Mouse (Mus musculus): ENCODE data around the gene Arid5b. TPM values are rescaled to one million over a fixed set of nuclear protein-coding genes. Genes with fewer than 3 reads are reported as not detected.
A peak's percentile ranks its signal among the peaks of the same experiment; 100 is the strongest.

Gene Arid5b
- total RNA-seq, 2 experiments from 2014 or later: 8.3 to 16.9 TPM

- no peak for TF ChIP-seq CTCF (IDR thresholded peaks at IDR 0.05)
- DNase-seq: no peak
- intact Hi-C loops (cut with DNase I): no loop called here
- Histone ChIP-seq H3K27ac (peak overlapping the region; percentile 72), H3K4me3 (no peak overlapping the region)
These were observed 38.3 kb downstream of the Arid5b start for GRCm38 (mm10) chr10:68240094-68240803.

DNA sequence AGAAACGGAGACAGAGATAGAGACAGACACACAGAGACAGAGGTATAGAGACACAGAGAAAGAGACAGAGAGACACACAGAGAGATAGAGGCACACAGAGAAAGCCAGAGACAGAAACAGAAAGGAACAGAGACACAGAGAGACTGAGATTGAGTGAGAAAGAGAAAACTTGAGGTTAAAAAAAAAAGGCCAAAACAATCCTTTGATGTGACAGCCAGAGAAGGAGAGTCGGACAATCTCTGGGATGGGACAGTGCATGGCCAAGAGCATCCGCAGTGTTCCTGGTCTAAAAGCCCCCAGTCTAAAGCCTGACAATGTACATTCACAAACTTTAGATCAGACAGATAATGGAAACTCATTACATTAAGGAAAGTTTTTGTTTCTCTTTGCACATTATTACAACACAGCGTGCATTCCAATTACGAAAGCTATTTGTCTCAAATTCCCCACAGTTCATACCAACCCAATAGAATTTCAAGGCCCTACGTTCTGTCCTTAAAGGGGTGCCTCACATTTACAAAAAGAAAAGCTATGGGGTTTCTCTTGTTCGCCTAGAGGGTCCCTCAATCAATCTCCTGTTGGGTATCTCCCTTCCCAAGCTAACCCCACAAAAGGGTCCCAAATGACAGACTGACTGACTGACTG, 39.0 kb downstream of the Arid5b start:
- peak overlapping the region; percentile 72 for H3K27ac ChIP-seq
- H3K4me3 ChIP-seq: peak overlapping the region; percentile 58
- intact Hi-C loops (cut with DNase I): no loop called here
- TF ChIP-seq CTCF (IDR thresholded peaks at IDR 0.05): no peak
- DNase-seq: no peak

DNA sequence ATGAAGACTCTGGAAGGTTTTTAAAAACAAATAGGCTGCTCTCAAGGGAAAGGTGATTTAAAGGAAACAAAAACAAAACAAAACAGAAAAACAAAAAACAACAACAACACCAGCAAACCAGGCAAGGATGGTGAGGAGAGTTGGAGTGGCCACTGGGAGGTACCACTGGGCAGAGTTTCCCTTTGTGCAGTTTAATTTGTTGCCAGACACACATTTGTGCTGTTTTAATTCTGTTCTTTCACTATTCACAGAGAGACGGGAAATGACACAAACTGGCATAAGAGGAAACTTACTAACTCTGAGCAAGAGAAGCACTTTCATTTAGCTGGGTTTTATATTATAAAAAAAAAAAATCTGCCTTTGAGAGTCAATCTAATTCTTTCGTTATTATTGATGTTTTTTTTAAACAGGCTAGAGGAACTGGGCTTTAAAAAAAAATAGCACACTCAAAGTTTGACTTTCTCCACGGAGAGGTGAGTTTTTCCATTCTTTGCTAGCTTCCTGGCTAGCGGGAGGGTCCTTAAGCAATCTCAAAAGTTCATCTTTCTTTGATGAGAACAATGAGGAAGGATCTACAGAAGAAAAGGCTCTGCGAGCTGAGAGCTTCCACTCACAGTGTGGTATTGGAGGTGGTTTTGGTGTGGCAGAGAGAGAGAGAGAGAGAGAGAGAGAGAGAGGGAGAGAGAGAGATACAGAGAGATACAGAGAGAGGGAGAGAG, 39.7 kb downstream of the Arid5b start:
- no peak for DNase-seq
- H3K4me3 ChIP-seq: peak overlapping the region; percentile 58
- peak; percentile 23; the same call in 1 of the 2 replicates for TF ChIP-seq CTCF (IDR thresholded peaks at IDR 0.05)
- intact Hi-C loops (cut with DNase I): no loop called here
- H3K27ac ChIP-seq: peak overlapping the region; percentile 72

GRCm38 (mm10) chr10:68238182-68238581, 40.4 kb downstream of the Arid5b start:
- intact Hi-C loops (cut with DNase I): no loop called here
- no peak for TF ChIP-seq CTCF (IDR thresholded peaks at IDR 0.05)
- Histone ChIP-seq H3K4me3 (no peak overlapping the region; the same call in 1 of the 2 replicates), H3K27ac (peak overlapping the region; percentile 72)
- no peak for DNase-seq

DNA sequence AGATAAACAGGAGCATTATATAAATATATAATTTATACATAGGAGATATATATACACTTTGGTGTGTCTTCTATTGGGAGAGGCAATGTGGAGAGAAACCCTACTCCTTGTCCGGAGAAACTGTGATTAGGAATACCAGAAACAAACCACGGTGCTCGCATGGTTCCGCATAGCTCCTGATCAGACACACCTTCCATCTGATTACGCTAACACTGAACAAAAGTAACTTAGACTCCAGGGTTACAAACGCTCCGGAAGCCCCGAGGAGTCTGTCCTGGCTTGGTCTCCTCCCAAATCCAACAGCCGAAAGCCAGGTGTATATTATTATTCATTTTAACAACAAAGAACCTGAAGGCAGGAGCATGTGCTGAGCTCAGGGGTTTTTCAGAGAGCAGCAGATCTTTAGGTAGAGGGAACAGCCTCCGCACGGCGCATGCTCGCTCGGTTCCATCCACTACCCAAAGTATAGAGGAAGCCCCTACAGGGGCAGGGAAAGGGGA, 41.5 kb downstream of the Arid5b start:
- Histone ChIP-seq H3K4me3 (no peak overlapping the region), H3K27ac (no peak overlapping the region)
- DNase-seq: no peak
- TF ChIP-seq CTCF (IDR thresholded peaks at IDR 0.05): no peak
- intact Hi-C loops (cut with DNase I): no loop called here

- H3K27ac ChIP-seq: no peak overlapping the region
These were observed 47.0 kb downstream of the Arid5b start for GRCm38 (mm10) chr10:68231385-68232182.

DNA sequence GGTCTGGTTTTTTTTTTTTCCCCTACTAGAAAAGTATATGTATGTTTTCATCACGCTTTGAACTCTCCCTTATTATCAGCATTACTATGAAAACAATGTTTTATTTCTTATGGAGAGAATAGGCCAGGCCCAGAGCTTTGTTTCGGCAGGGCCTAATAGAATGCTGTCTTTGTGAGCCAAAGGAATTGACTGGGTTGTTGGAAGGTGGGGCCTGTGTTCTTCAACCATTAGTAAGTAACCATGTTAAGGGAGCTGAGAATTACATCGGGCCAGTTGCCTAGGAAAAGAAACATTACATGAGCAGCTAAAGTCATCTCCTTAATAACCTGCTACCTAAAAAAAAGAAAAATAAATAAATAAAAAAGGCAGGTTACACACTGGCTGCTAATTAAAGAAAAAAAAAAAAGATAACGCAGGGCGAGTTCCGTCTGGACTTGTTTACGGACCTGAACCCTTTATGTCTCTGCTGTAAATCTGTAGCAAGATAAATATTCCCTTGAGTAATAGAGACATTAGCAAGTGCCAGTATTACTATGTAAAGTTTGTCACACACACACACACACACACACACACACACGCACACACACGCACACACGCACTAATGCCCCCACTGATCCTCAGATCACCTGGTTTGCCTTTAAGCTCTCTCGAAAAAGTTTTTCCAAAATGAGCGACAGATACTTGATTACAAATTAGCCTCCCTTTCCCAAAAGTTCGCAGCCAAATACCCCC, 47.7 kb downstream of the Arid5b start:
- DNase-seq: no peak
- intact Hi-C loops (cut with DNase I): no loop called here
- H3K27ac ChIP-seq: no peak overlapping the region
- H3K4me3 ChIP-seq: no peak overlapping the region
- no peak for TF ChIP-seq CTCF (IDR thresholded peaks at IDR 0.05)

More at GRCm38 (mm10) chr10:68231385-68232182, 47.0 kb downstream of the Arid5b start:
- DNase-seq: no peak
- H3K4me3 ChIP-seq: no peak overlapping the region
- intact Hi-C loops (cut with DNase I): no loop called here
- no peak for TF ChIP-seq CTCF (IDR thresholded peaks at IDR 0.05)

GRCm38 (mm10) chr10:68229640-68230565, 48.6 kb downstream of the Arid5b start:
- DNase-seq: no peak
- Histone ChIP-seq H3K27ac (no peak overlapping the region), H3K4me3 (no peak overlapping the region)
- no peak for TF ChIP-seq CTCF (IDR thresholded peaks at IDR 0.05)
- intact Hi-C loops (cut with DNase I): no loop called here

DNA sequence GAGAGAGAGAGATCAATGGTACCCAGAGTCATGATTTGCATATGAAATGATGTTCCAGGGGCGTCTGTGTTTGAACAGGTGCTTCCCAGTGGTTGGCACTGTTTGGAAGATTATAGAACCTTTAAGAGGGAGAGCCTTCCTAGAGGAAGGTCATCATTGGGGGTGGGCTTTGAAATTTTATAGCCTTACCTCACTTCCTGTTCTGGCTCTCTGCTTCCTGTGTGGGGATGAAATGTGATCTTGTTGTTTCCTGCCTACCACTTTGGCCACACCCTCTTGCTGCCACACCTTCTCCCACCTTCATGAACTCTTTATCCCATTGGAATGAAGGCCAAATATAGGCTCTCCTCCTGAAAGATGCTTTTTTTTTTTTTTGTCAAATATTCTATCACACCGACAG, 55.9 kb downstream of the Arid5b start:
- intact Hi-C loops (cut with DNase I): no loop called here
- no peak for DNase-seq
- Histone ChIP-seq H3K4me3 (no peak overlapping the region), H3K27ac (no peak overlapping the region)
- TF ChIP-seq CTCF (IDR thresholded peaks at IDR 0.05): no peak

DNA sequence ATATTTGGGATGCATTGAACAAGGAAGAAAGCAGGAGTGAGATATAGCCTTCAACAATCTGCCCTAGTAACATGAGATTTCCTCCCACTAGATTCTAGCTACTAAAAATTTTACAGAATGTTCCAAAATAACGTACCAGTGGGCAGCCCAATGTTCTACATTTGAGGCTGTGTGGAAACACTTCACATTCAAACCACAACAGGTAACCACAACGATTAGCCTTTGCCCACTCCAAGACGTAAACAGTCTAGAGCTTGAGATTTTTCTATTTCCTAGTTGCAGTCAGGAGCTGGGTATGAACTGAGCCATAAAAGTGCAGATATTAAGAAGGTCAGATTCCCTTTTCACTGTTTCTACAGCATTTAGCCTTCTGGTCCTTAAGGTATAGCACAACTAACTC, 56.5 kb downstream of the Arid5b start:
- DNase-seq: no peak
- no peak for TF ChIP-seq CTCF (IDR thresholded peaks at IDR 0.05)
- H3K27ac ChIP-seq: no peak overlapping the region
- H3K4me3 ChIP-seq: no peak overlapping the region
- intact Hi-C loops (cut with DNase I): no loop called here

GRCm38 (mm10) chr10:68219327-68219726, 59.2 kb downstream of the Arid5b start:
- DNase-seq: no peak
- TF ChIP-seq CTCF (IDR thresholded peaks at IDR 0.05): no peak
- intact Hi-C loops (cut with DNase I): no loop called here
- Histone ChIP-seq H3K27ac (0 out of 2 replicates have a peak overlapping the region, but pooled peaks have one; percentile 20), H3K4me3 (no peak overlapping the region)

All from gastrocnemius, adult 2 months (tissue).